Mouse (Mus musculus) heart, adult 2 months (tissue): ENCODE measurements at regions not wholly inside any gene's neighbourhood (a gene's known extent, or its start where the extent isn't known, plus 50 kb on each side); places are given as distances from the start of the nearest gene placed in this dataset.
A peak's percentile ranks its signal among the peaks of the same experiment; 100 is the strongest.

Source experiments
- DNase-seq, 2 experiments: peaks; one replicate each; pipeline ENCODE4 v3.0.0; 2021
- H3K27ac ChIP-seq: fragments of 200-600 bp; 2 replicates; pipeline ENCODE4 v1.8.1; 2022
- H3K27me3 ChIP-seq: fragments of 200-500 bp; 2 replicates; pipeline ENCODE4 v1.6.1; 2012; ENCODE audit warnings: mild to moderate bottlenecking, low read length, inconsistent platforms, mixed read lengths; ENCODE audit not compliant: control insufficient read depth, insufficient read depth
- H3K36me3 ChIP-seq: fragments of 200-500 bp; 2 replicates; pipeline ENCODE4 v1.6.1; 2012; ENCODE audit warnings: low read length, inconsistent platforms; ENCODE audit not compliant: control insufficient read depth, insufficient read depth
- H3K4me1 ChIP-seq: fragments of 200-500 bp; 2 replicates; pipeline ENCODE4 v1.6.1; 2011; ENCODE audit warnings: low read length; ENCODE audit not compliant: control insufficient read depth, insufficient read depth
- H3K4me3 ChIP-seq: fragments of 200-600 bp; 2 replicates; pipeline ENCODE4 v1.8.1; 2022
- H3K79me2 ChIP-seq: fragments of 200-500 bp; replicated peaks from 2 replicates; pipeline ENCODE4 v1.6.1; 2012; ENCODE audit warnings: mild to moderate bottlenecking, inconsistent platforms, low read length, moderate library complexity, mixed read lengths; ENCODE audit not compliant: control insufficient read depth, insufficient read depth
- H3K9ac ChIP-seq: fragments of 200-500 bp; 2 replicates; pipeline ENCODE4 v1.6.1; 2012; ENCODE audit warnings: low read depth, mild to moderate bottlenecking, control low read depth, inconsistent platforms, low read length, mixed read lengths
- CTCF ChIP-seq: fragments of 200-600 bp; IDR thresholded peaks from 2 replicates; pipeline ENCODE4 v1.8.1; 2022; ENCODE audit warnings: antibody characterized with exemption, mild to moderate bottlenecking, moderate library complexity
- EP300 ChIP-seq: fragments of 200-500 bp; IDR thresholded peaks from 2 replicates; pipeline ENCODE4 v1.6.1; 2011; ENCODE audit warnings: low read depth, low read length, control low read depth; ENCODE audit not compliant: insufficient read depth
- POLR2A ChIP-seq: fragments of 200-500 bp; IDR thresholded peaks from 2 replicates; pipeline ENCODE4 v1.6.1; 2011; ENCODE audit warnings: mild to moderate bottlenecking, low read depth, low read length, control low read depth; ENCODE audit not compliant: insufficient read depth
- WGBS: fragments of 180-500 bp; shearing (Covaris S2); methylation state at CpG from one replicate; pipeline ENCODE4 v1.1.7; 2018; 5-methylcytosine and 5-hydroxymethylcytosine counted together
- intact Hi-C: fragments of 180-260 bp; cut with DNase I; formaldehyde crosslinking; loops from one replicate; pipeline ENCODE4 v1.15.1; 2025

GRCm38 (mm10) chr13:6862186-6862585 is 213.6 kb upstream of the Pfkp start:
- no peaks in the 10 kb centered on the region for H3K36me3 ChIP-seq
- WGBS: 56% methylated on average over 1 of the region's 1 CpGs
- TF ChIP-seq EP300: no peak
- H3K9ac ChIP-seq: no peak overlapping the region
- intact Hi-C loops: no loop called here
- H3K4me1 ChIP-seq: no peaks in the 10 kb centered on the region
- H3K27me3 ChIP-seq: no peaks in the 10 kb centered on the region
- DNase-seq: no peak
- no peak overlapping the region for H3K27ac ChIP-seq
- H3K4me3 ChIP-seq: no peak overlapping the region
- no peaks in the 10 kb centered on the region for H3K79me2 ChIP-seq

GRCm38 (mm10) chr13:6859551-6859950 is 211.0 kb upstream of the Pfkp start:
- Histone ChIP-seq H3K4me3 (no peak overlapping the region), H3K27me3 (no peaks in the 10 kb centered on the region), H3K79me2 (no peaks in the 10 kb centered on the region), H3K36me3 (no peaks in the 10 kb centered on the region), H3K27ac (no peak overlapping the region), H3K9ac (no peak overlapping the region), H3K4me1 (no peaks in the 10 kb centered on the region)
- no peak for DNase-seq
- TF ChIP-seq EP300: no peak
- no peak for TF ChIP-seq CTCF
- TF ChIP-seq POLR2A: no peak
- intact Hi-C loops: no loop called here
- WGBS: 80% methylated on average over 3 of the region's 3 CpGs

DNA sequence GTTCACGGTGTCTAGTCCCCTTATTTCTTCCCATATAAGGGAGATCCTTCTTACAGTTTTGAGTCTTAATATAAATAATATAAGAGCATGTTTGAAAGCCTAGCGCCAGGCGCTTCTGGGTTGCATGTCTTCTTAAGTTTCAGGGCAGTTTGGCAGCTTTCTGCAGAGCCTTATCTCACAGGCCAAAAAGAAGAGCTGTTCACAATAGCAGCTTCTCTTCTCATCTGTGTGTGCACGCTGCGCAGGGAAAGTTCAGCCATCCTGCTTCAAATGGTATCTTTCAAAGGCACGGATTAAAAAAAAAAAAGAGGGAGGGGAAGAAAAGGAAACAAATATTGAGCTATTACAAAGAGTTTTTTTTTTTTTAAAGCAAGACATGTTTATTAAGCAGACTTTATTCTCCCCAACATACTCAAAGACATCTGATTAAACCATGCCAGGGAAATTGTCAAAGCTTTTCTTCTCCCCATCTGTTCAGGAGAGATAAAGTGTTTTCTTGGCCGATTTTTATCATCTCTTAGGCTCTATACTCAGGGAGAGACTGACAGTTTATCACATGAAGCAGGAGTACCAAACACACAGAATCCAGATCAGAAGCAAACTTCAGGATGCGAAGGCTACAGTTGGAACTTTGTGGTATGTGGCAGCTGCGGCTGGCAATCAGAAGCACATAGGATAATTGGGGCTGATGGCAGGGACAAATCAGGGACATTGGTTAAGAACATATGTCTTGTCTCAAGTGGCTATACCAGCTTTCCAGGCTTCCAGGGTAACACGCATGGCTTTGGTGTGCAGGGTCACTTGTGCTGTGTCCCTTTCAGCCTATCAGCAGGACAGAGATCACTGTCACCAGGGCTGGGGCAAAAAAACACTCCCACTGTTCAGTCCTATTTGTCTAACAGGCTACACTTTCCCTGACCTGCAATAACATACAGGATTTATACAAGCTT is 206.9 kb upstream of the Pfkp start:
- no peaks in the 10 kb centered on the region for H3K4me1 ChIP-seq
- H3K4me3 ChIP-seq: no peak overlapping the region
- no peaks in the 10 kb centered on the region for H3K36me3 ChIP-seq
- no peaks in the 10 kb centered on the region for H3K79me2 ChIP-seq
- no peak overlapping the region for H3K9ac ChIP-seq
- TF ChIP-seq EP300 (no peak), POLR2A (no peak), CTCF (no peak)
- 51% methylated on average over 10 of the region's 10 CpGs for WGBS
- DNase-seq: no peak
- intact Hi-C loops: no loop called here
- H3K27me3 ChIP-seq: no peaks in the 10 kb centered on the region
- H3K27ac ChIP-seq: no peak overlapping the region

DNA sequence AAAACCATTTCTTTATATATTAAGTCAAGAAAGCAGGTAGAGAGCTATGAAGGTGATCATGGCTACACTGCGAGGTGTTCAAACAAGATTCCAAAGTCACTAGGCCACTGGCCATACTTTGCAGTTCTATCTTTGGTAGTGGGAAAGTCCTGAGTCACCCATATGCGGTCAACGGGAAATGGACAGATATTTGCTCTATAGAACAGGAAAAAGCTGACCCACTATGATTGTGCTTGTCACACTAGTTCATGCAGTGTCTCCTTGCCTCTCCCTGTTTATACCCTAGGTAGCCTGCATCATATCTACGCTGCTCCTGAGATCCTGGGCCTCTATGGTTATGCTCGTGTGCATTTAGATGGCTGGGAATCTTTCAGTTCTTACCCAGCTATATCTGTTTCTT is 188.9 kb upstream of the Pfkp start:
- H3K9ac ChIP-seq: no peak overlapping the region
- DNase-seq: no peak
- no peaks in the 10 kb centered on the region for H3K36me3 ChIP-seq
- WGBS: 52% methylated on average over 5 of the region's 5 CpGs
- intact Hi-C loops: no loop called here
- no peaks in the 10 kb centered on the region for H3K79me2 ChIP-seq
- TF ChIP-seq POLR2A (no peak), CTCF (no peak), EP300 (no peak)
- H3K27me3 ChIP-seq: no peaks in the 10 kb centered on the region
- no peak overlapping the region for H3K4me3 ChIP-seq
- no peaks in the 10 kb centered on the region for H3K4me1 ChIP-seq
- H3K27ac ChIP-seq: no peak overlapping the region

GRCm38 (mm10) chr13:6837075-6837422 is 188.5 kb upstream of the Pfkp start:
- DNase-seq: no peak
- Histone ChIP-seq H3K4me1 (no peaks in the 10 kb centered on the region), H3K27ac (no peak overlapping the region), H3K27me3 (no peaks in the 10 kb centered on the region), H3K4me3 (no peak overlapping the region), H3K79me2 (no peaks in the 10 kb centered on the region), H3K36me3 (no peaks in the 10 kb centered on the region), H3K9ac (no peak overlapping the region)
- TF ChIP-seq CTCF: no peak
- TF ChIP-seq EP300: no peak
- no peak for TF ChIP-seq POLR2A
- 67% methylated on average over 1 of the region's 1 CpGs for WGBS
- intact Hi-C loops: no loop called here

- Histone ChIP-seq H3K36me3 (no peaks in the 10 kb centered on the region), H3K27ac (no peak overlapping the region), H3K4me3 (no peak overlapping the region), H3K9ac (no peak overlapping the region), H3K79me2 (no peaks in the 10 kb centered on the region), H3K27me3 (no peaks in the 10 kb centered on the region), H3K4me1 (no peaks in the 10 kb centered on the region)
- 39% methylated on average over 6 of the region's 6 CpGs for WGBS
- peak; percentile 3 to 17 for DNase-seq
- no peak for TF ChIP-seq POLR2A
- peak; percentile 65 for TF ChIP-seq CTCF
- intact Hi-C loops: no loop called here
Measured at GRCm38 (mm10) chr13:6836351-6837074, 187.9 kb upstream of the Pfkp start.
